Mouse (Mus musculus): ENCODE results near the gene Hist2h2ac.

GRCm38 (mm10) chr3:96219661-96220130 is 984 bp downstream of the Hist2h2ac start, which contains the start of the genes Bola1 and Hist2h2ab:
- TF ChIP-seq CTCF (IDR thresholded peaks at IDR 0.05; ENCODE audit: extremely low read depth, insufficient read length, insufficient replicate concordance, low read depth, low read length) (no peak), POLR2A (IDR thresholded peaks at IDR 0.05; ENCODE audit: low read depth, low read length) (peak; percentile 60; the same call in 1 of the 2 replicates)
